Mouse (Mus musculus) MEL (cell line): Measurements from ENCODE around the gene Rbp7. TPM values are rescaled to one million over a fixed set of nuclear protein-coding genes. Genes with fewer than 3 reads are reported as not detected.

Experiments used
- DNase-seq: peaks from one replicate; pipeline ENCODE4 v3.0.0; 2011; ENCODE audit warnings: low read depth, low spot score
- H3K27ac ChIP-seq: 2 replicates; pipeline ENCODE4 v1.5.1; 2012; ENCODE audit warnings: low read depth, mild to moderate bottlenecking, control low read depth, low read length, moderate library complexity; ENCODE audit not compliant: control insufficient read depth
- H3K27me3 ChIP-seq, 2 experiments: fragments of 150-350 bp in 1 of 2; sonication (generic) in 1 of 2; 2 replicates each; pipeline ENCODE4 v1.6.1; 2012; ENCODE audit warnings: low read length in 2 of 2, mild to moderate bottlenecking in 2 of 2, improper control_type of control experiment in 1 of 2, moderate library complexity in 1 of 2; ENCODE audit not compliant: insufficient read depth in 2 of 2, control insufficient read depth in 1 of 2
- H3K36me3 ChIP-seq, 2 experiments: 2 replicates each; pipeline ENCODE4 v1.6.1; 2012 to 2014; ENCODE audit warnings: low read length in 2 of 2, improper control_type of control experiment in 1 of 2, inconsistent platforms in 1 of 2, mild to moderate bottlenecking in 1 of 2; ENCODE audit not compliant: insufficient read depth in 2 of 2, control insufficient read depth in 1 of 2
- H3K4me1 ChIP-seq, 2 experiments: fragments of 150-350 bp in 1 of 2; sonication (generic) in 1 of 2; 2 replicates each; pipeline ENCODE4 v1.6.1; 2012; ENCODE audit warnings: low read length in 2 of 2, improper control_type of control experiment in 1 of 2, mild to moderate bottlenecking in 1 of 2; ENCODE audit not compliant: insufficient read depth in 2 of 2, control insufficient read depth in 1 of 2
- H3K4me3 ChIP-seq, 2 experiments: fragments of 150-350 bp in 1 of 2; sonication (generic) in 1 of 2; 2 replicates each; pipeline ENCODE4 v1.5.1; 2012; ENCODE audit warnings: low read depth in 2 of 2, low read length in 2 of 2, mild to moderate bottlenecking in 2 of 2, moderate library complexity in 2 of 2, control low read depth in 1 of 2, improper control_type of control experiment in 1 of 2; ENCODE audit not compliant: control insufficient read depth in 1 of 2, insufficient read depth in 1 of 2
- H3K79me2 ChIP-seq: 2 replicates; pipeline ENCODE4 v1.6.1; 2012; ENCODE audit warnings: mild to moderate bottlenecking, low read length, moderate library complexity; ENCODE audit not compliant: control insufficient read depth, poor library complexity, insufficient read depth
- H3K9ac ChIP-seq: 2 replicates; pipeline ENCODE4 v1.6.1; 2012; ENCODE audit warnings: low read depth, mild to moderate bottlenecking, control low read depth, low read length, moderate library complexity; ENCODE audit not compliant: control insufficient read depth, poor library complexity, severe bottlenecking
- H3K9me3 ChIP-seq: fragments of 150-350 bp; sonication (generic); replicated peaks from 2 replicates; pipeline ENCODE4 v1.6.1; 2012; ENCODE audit warnings: mild to moderate bottlenecking, low read length, improper control_type of control experiment, moderate library complexity; ENCODE audit not compliant: insufficient read depth
- E2F4 ChIP-seq: IDR thresholded peaks from 2 replicates; pipeline ENCODE4 v1.6.1; 2011; ENCODE audit warnings: low read depth, low read length, improper control_type of control experiment, borderline replicate concordance
- EP300 ChIP-seq, 2 experiments: IDR thresholded peaks; 2 replicates each; pipeline ENCODE4 v1.6.1; 2011; ENCODE audit warnings: improper control_type of control experiment in 2 of 2, low read length in 2 of 2, low read depth in 1 of 2, mild to moderate bottlenecking in 1 of 2
- ETS1 ChIP-seq: IDR thresholded peaks from 2 replicates; pipeline ENCODE4 v1.6.1; 2012; ENCODE audit warnings: low read depth, mild to moderate bottlenecking, inconsistent platforms, low read length, improper control_type of control experiment, moderate library complexity
- GATA1 ChIP-seq: IDR thresholded peaks from 2 replicates; pipeline ENCODE4 v1.6.1; 2011; ENCODE audit warnings: low read depth, low read length, improper control_type of control experiment
- HCFC1 ChIP-seq: IDR thresholded peaks from 2 replicates; pipeline ENCODE4 v1.6.1; 2012; ENCODE audit warnings: low read depth, mild to moderate bottlenecking, inconsistent platforms, low read length, improper control_type of control experiment, moderate library complexity
- JUND ChIP-seq: IDR thresholded peaks from 2 replicates; pipeline ENCODE4 v1.6.1; 2011; ENCODE audit warnings: low read depth, mild to moderate bottlenecking, improper control_type of control experiment, low read length
- KAT2A ChIP-seq: conservative IDR thresholded peaks from 2 replicates; pipeline ENCODE4 v1.6.1; 2012; ENCODE audit warnings: low read depth, low read length, improper control_type of control experiment, inconsistent platforms
- MAX ChIP-seq: IDR thresholded peaks from 2 replicates; pipeline ENCODE4 v1.6.1; 2011; ENCODE audit warnings: low read length, improper control_type of control experiment
- MAZ ChIP-seq: IDR thresholded peaks from 2 replicates; pipeline ENCODE4 v1.6.1; 2012; ENCODE audit warnings: low read depth, mild to moderate bottlenecking, inconsistent platforms, low read length, improper control_type of control experiment
- MEF2A ChIP-seq: IDR thresholded peaks from 2 replicates; pipeline ENCODE4 v1.6.1; 2014; ENCODE audit warnings: low read depth, mild to moderate bottlenecking, inconsistent platforms, low read length, improper control_type of control experiment; ENCODE audit not compliant: poor library complexity, insufficient replicate concordance, severe bottlenecking; ENCODE audit errors: extremely low read depth
- MYB ChIP-seq: IDR thresholded peaks from 2 replicates; pipeline ENCODE4 v1.6.1; 2011; ENCODE audit warnings: mild to moderate bottlenecking, low read depth, low read length, improper control_type of control experiment
- NELFE ChIP-seq: IDR thresholded peaks from 2 replicates; pipeline ENCODE4 v1.6.1; 2011; ENCODE audit warnings: low read depth, low read length, improper control_type of control experiment
- POLR2A ChIP-seq, 2 experiments: IDR thresholded peaks; 2 replicates each; pipeline ENCODE4 v1.6.1; 2011 to 2012; ENCODE audit warnings: low read length in 2 of 2, mild to moderate bottlenecking in 2 of 2, control low read depth in 1 of 2, improper control_type of control experiment in 1 of 2, low read depth in 1 of 2, moderate library complexity in 1 of 2; ENCODE audit not compliant: control insufficient read depth in 1 of 2, insufficient read depth in 1 of 2, poor library complexity in 1 of 2
- SIN3A ChIP-seq: IDR thresholded peaks from 2 replicates; pipeline ENCODE4 v1.6.1; 2012; ENCODE audit warnings: low read length, improper control_type of control experiment, inconsistent platforms
- SMC3 ChIP-seq: IDR thresholded peaks from 2 replicates; pipeline ENCODE4 v1.6.1; 2011; ENCODE audit warnings: low read depth, low read length, improper control_type of control experiment
- UBTF ChIP-seq: IDR thresholded peaks from 2 replicates; pipeline ENCODE4 v1.6.1; 2012; ENCODE audit warnings: low read depth, mild to moderate bottlenecking, inconsistent platforms, low read length, improper control_type of control experiment, moderate library complexity, borderline replicate concordance; ENCODE audit not compliant: insufficient read depth
- USF2 ChIP-seq, 2 experiments: IDR thresholded peaks; 2 replicates each; pipeline ENCODE4 v1.6.1; 2011 to 2012; ENCODE audit warnings: improper control_type of control experiment in 2 of 2, low read length in 2 of 2, borderline replicate concordance in 1 of 2, inconsistent platforms in 1 of 2, low read depth in 1 of 2, mild to moderate bottlenecking in 1 of 2; ENCODE audit not compliant: insufficient read depth in 1 of 2
- ZMIZ1 ChIP-seq: IDR thresholded peaks from 2 replicates; pipeline ENCODE4 v1.6.1; 2012; ENCODE audit warnings: low read depth, mild to moderate bottlenecking, inconsistent platforms, low read length, improper control_type of control experiment, moderate library complexity
- ZNF384 ChIP-seq: IDR thresholded peaks from 2 replicates; pipeline ENCODE4 v1.6.1; 2012; ENCODE audit warnings: low read depth, mild to moderate bottlenecking, inconsistent platforms, low read length, improper control_type of control experiment
- polyA plus RNA-seq, 2 experiments: library from polyadenylated mRNA; stranded (reverse) in 1 of 2; unstranded in 1 of 2; fragments of >175 nt in 1 of 2; fragments of >200 nt in 1 of 2; gene quantifications; 2 replicates each; pipeline versions ENCODE4 v1.2.1 to v1.2.4; 2012; ENCODE audit warnings: low replicate concordance in 2 of 2, low read depth in 1 of 2; ENCODE audit not compliant: insufficient read length in 2 of 2, insufficient read depth in 1 of 2, missing spikeins in 1 of 2
- total RNA-seq: library from RNA; depleted of rRNA; stranded (reverse); fragments of 300-350 nt; gene quantifications from 2 replicates; pipeline ENCODE4 v1.2.3, GENCODE M21; 2012

Gene Rbp7
- total and polyA plus RNA-seq, 3 experiments, result not detected

DNA sequence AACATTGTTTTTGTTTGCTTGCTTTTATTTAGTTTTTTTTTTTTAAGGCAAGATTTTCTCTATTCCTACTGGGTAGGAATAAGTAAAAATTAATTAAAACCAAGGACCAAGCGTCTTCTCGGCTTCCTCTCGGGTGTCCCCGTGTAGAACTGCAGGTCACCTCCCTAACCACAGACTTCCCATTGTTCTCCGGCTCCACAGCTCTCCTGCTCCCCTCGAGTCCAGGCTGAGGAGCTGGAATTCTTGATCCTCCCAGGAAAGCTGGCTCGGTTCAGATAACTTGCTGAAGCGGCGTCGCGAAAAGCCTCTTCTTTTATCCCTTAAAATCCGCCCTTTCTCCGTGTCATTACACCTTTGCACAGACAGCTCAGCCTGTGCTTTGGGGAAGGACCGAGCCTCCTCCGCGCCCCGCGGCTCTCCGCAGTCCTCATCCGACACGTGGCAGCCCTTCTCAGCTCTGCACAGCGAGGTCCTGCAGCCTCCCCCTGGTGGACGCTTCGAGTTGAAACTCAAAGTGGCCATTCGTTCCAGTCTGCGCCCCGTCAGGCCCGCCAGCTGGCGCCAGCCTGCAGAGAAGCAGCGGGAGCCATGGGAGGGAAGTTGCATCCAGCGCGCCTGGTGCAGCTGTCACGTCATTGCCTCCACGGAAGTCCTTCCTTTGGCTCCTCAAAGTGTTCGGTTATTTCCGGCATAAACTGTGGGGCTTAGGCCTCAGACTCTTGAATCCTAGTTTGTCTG, 9.6 kb downstream of the Rbp7 start (continued):
- TF ChIP-seq MEF2A (no peak), ETS1 (peak; percentile 84), UBTF (peak; percentile 96), KAT2A (no peak; the same call in 1 of the 2 replicates)
- TF ChIP-seq, all 39 proteins: peak for 23

- Histone ChIP-seq H3K79me2 (no peaks in the 10 kb centered on the region; the same call in 1 of the 2 replicates), H3K4me3 (peak overlapping the region; percentile 52 to 67), H3K36me3 (peaks cover 0 to 25% of the 10 kb centered on the region in 2 experiments; a peak in 2 of 4 replicates), H3K9ac (peak overlapping the region; percentile 64), H3K27ac (peak overlapping the region; percentile 68), H3K27me3 (no peaks in the 10 kb centered on the region), H3K4me1 (peaks cover 12 to 18% of the 10 kb centered on the region in 2 experiments), H3K9me3 (no peaks in the 10 kb centered on the region)
- peak; percentile 38 for DNase-seq
- TF ChIP-seq MYB (no peak), E2F4 (no peak), USF2 (IDR thresholded peaks at IDR 0.05; ENCODE audit: borderline replicate concordance in 1 of 2, insufficient read depth in 1 of 2, low read depth in 1 of 2, low read length in 2 of 2) (no peak), SMC3 (no peak), ZMIZ1 (no peak), MAZ (0 out of 2 replicates have a peak, but pooled peaks have one; percentile 14), UBTF (no peak), MAX (peak; percentile 46; the same call in 1 of the 2 replicates), JUND (no peak), SIN3A (0 out of 2 replicates have a peak, but pooled peaks have one; percentile 29), HCFC1 (0 out of 2 replicates have a peak, but pooled peaks have one; percentile 10), ZNF384 (peak; percentile 75), POLR2A (IDR thresholded peaks at IDR 0.05; ENCODE audit: control insufficient read depth in 1 of 2, insufficient read depth in 1 of 2, low read depth in 1 of 2, low read length in 2 of 2, poor library complexity in 1 of 2) (no peak), EP300 (IDR thresholded peaks at IDR 0.05; ENCODE audit: low read depth in 1 of 2, low read length in 2 of 2) (peak; percentile 33 to 47; a peak in 2 of 4 replicates), ETS1 (peak; percentile 51; the same call in 1 of the 2 replicates), NELFE (no peak), MEF2A (no peak), GATA1 (no peak)
These were observed 10.3 kb downstream of the Rbp7 start for GRCm38 (mm10) chr4:149444465-149444864.
